Mouse (Mus musculus) heart, adult 11 months (tissue): ENCODE results near the gene Slc8b1.
"Not testable (repeated sequence)": the region's sequence is repeated elsewhere in the genome, so short reads cannot be mapped to it uniquely, and the experiment has no call there.

Source experiments
- DNase-seq: peaks from one replicate; pipeline ENCODE4 v3.0.0; 2022

Slc8b1 gene

DNA sequence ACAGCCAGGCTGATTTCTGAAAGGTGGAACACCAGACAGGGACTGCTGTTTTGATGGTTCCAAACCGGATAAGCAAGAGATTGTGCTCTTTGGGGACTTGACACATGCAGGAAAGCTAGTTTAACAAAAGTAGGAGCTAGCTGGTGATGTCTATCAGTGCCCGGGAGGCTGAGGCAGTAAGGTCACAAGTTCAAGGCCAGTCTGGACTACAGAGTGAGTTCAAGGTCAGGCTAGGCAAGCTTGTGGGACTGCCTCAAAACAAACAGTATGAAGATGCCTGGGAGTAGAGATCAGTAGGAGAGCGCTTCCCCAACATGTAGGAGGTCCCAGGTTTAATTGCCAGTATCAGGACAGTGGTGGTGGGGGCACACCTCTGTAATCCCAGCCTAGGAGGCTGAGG, 13.9 kb upstream of the Slc8b1 start:
- no peak for DNase-seq

DNA sequence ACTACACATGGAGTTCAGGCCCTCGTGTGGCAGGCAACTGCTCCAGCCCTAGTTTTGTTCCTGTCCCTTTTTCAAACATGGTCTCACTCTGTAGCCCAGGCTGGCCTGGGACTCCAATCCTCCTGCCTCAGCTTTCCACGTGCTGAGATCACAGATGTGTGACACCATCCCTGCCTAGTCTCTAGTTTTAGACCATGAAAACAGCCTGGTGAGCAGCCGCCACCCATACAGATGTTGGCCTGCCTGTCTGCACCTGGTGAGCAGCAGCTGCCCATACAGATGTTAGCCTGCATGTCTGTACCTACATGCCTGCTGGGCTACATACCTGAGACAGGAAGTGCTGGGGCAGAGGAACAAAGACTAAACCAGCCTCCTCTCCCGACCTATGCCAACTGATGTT, 11.8 kb upstream of the Slc8b1 start:
- DNase-seq: no peak

DNA sequence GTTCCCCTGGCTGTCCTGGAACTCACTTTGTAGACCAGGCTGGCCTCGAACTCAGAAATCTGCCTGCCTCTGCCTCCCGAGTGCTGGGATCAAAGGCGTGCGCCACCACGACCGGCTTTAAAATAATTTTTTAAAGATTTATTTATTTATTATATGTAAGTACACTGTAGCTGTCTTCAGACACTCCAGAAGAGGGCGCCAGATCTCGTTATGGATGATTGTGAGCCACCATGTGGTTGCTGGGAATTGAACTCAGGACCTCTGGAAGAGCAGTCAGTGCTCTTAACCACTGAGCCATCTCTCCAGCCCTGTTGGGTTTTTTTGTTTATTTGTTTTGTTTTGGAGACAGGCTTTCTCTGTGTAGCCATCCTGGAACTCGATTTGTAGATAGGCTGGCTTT, 10.4 kb upstream of the Slc8b1 start:
- DNase-seq: not testable (repeated sequence)

DNA sequence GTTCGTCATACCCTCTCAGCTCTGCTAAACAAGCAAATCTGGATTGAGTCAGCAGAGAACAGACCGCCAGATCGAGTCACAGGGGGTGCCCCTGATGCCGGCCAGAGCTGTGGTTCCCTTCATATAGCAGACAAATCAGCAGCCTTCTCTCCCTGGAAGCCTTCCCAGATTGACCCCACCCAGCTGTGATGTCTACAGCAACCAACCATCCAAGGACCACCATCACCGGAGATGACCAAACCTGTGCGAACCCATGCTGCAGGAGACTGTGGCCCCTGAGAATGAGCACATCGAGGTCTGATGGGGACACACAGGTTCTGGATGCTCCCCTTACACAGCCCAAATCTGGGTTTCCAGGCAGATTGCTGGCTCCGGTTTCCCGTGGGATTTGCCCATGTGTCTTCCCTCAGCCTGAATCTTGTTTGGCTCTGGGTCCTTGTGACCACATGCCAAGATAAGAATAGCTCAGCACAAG, 8.8 kb upstream of the Slc8b1 start:
- peak; percentile 93 for DNase-seq

DNA sequence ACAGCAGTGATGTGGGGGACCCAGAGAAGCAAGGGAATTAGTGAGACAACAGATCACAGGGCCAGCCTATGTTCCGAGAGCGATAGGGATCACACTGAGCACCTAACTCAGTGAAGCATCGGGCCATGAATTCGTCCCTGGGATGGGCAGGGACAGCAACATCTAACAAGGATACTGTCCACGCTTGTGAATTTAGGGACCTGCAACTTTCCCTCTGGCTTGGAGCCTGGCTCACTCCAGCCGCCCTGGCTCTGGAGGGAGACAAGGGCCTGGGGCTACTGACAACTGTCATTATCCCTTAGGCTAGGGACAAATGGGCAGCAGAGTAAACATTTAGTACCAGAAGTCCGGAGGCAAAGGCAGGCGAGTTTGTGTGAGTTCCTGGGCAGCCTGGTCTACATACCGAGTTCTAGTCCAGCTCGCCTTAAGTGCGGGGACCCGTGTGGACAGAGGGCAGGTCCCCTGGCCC, 8.3 kb upstream of the Slc8b1 start:
- no peak for DNase-seq

DNA sequence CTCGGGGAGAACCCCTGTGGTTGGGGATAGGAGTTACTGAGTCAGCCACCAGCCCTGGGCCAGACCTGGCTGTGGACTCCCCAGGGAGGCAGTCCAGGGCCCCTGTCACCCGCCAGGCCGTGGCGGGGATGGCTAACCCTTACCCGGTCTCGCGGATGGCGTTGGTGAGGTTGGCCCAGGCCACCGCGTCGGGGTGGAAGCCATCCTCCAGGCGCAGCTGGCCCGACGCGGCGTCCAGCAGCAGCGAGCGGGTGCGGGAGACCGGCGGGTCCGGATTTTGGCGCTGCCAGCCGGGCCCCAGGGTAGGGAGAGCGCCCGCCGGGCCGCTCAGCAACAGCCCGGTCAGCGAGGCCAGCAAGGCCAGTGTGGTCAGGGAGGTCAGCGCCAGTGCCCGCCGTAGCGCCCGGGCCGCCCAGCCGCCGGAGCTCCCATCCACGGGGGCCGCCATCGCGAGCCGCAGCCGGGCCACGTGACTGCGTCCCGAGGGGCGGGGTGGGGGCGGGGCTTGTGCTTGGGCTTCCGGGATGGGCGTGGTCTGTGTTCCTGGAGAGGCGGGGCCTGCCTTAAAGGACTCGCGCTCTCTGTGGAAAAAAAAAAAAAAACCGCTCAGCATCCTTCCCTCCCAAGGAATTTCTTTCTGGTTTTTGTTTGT, 7.7 kb upstream of the Slc8b1 start, which contains the start of gene Plbd2:
Gene Plbd2, minus strand, starts transcription at position 482 of the 652 bp plus-strand sequence.
- DNase-seq: peak; percentile 98

GRCm38 (mm10) chr5:120505368-120505767, 5.6 kb upstream of the Slc8b1 start:
- peak; percentile 98 for DNase-seq

GRCm38 (mm10) chr5:120505781-120506180, 5.2 kb upstream of the Slc8b1 start:
- DNase-seq: peak; percentile 92

DNA sequence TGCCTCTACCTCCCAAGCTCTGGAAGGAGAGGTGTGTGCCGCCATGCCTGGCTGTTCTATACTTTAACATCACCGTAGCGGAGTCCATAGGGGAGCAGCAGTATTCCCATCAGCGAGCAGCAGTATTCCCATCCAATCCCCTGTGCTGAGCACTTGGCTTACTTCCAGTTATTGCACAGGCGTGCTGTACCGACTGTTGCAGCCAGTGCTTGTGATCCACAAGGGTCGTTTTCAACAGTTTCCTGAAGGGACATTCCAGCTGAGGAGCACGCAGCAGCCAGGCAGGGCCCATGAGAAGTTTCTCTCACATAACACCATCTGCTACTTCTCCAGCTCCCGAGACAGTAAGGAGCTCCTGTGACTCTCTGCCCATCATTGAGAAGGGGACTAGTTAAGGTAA, 4.5 kb upstream of the Slc8b1 start:
- DNase-seq: peak; percentile 84

DNA sequence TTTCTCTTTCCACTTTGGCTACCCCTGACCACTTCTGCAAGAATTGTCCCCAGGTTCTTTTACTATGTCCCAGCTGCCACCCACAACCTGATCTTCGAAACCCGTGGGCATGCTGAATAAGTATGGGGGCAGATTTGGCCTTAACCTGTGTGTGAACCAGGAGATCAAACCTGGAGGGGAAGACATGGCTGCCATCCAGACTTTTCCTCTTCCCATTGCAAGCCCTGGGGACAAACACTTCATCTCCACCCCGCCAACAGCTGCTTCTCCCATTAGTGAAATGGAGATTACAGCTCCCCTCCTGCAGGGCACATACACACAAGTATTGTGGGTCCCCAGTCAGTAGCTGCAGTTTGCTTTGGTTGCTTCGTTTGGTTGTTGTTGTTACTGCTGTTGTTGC, 3.7 kb upstream of the Slc8b1 start:
- DNase-seq: peak; percentile 95

GRCm38 (mm10) chr5:120511643-120512220, 764 bp downstream of the Slc8b1 start:
- DNase-seq: peak; percentile 97

DNA sequence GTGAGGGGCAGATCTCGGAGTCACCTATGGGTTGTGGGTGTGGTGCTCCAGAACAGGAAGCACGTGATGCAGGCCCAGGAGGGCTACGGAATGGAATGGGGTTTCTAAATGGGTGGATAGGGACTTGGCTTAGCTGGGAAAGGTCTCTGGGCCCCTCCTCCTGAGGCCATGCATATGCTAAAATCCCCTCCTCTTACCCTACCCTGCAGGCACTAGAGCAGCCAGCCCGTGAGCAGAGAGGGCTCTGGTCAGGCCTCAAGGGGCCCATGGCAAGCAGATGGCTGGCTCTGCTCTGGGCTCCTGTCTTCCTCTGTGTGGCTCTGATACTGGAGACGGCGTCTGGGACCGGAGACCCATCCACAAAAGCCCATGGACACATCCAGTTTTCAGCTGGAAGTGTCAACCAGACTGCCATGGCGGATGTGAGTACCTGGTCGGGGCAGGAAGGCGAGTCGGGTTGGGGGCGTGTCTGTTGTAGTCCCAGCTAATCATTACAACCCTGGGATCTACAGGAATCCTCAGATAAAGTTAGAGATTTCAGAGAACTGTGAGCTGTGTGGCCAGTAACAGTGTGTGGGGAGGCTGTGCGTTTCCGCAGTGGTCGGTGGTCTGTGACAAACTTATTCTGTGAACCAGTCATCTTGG, 2.1 kb downstream of the Slc8b1 start:
- peak; percentile 95 for DNase-seq

GRCm38 (mm10) chr5:120514031-120514677, 3.2 kb downstream of the Slc8b1 start:
- no peak for DNase-seq

- DNase-seq: peak; percentile 96
These were observed 3.8 kb downstream of the Slc8b1 start for GRCm38 (mm10) chr5:120514754-120515153.

DNA sequence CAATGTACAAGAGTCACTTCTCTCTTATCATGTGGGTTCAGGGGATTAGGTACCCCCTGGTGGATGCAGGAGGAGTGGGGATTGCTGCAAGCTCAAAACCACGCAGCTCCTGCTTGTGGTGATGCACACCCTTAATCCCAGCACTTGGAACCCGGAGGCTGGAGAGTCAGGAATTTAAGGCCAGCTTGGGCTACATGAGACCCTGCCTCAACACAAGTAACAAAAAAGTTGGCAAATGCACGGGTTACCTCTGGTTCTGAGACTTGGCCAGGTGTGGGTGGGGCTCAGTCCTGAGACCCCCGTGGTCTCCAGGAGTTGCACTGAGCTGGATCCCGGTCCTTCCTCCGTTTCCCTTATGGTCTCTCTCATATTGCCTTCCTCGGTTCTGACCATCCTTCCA, 4.5 kb downstream of the Slc8b1 start:
- peak; percentile 93 for DNase-seq

GRCm38 (mm10) chr5:120516221-120516984, 5.4 kb downstream of the Slc8b1 start:
- DNase-seq: peak; percentile 98

- DNase-seq: peak; percentile 99
These were observed 6.6 kb downstream of the Slc8b1 start for GRCm38 (mm10) chr5:120517552-120517951.

DNA sequence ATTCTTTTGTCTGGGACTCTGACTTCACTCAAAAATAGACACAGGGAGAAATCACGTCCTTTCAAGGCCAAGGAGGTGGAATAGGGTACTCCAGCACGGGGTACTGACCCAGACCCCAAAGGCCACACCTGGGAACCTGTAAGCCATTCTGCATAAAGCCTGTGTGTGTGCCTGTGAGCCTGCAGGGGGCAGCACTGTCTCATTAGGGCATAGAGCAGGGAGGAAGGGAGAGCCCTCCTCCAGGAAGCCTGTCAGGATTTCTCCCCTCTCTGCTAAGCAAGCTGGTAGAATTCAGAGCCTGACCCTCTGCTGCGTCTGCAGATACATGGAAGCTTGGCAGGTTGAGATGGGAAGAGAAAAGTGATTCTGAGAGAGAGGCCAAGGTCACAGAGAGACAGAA, 11.7 kb downstream of the Slc8b1 start:
- no peak for DNase-seq

- no peak for DNase-seq
These were observed 13.8 kb downstream of the Slc8b1 start for GRCm38 (mm10) chr5:120524736-120525135.

- DNase-seq: no peak
These were observed 14.8 kb downstream of the Slc8b1 start for GRCm38 (mm10) chr5:120525737-120526136.

- DNase-seq: no peak
These were observed 15.3 kb downstream of the Slc8b1 start for GRCm38 (mm10) chr5:120526311-120526710.

DNA sequence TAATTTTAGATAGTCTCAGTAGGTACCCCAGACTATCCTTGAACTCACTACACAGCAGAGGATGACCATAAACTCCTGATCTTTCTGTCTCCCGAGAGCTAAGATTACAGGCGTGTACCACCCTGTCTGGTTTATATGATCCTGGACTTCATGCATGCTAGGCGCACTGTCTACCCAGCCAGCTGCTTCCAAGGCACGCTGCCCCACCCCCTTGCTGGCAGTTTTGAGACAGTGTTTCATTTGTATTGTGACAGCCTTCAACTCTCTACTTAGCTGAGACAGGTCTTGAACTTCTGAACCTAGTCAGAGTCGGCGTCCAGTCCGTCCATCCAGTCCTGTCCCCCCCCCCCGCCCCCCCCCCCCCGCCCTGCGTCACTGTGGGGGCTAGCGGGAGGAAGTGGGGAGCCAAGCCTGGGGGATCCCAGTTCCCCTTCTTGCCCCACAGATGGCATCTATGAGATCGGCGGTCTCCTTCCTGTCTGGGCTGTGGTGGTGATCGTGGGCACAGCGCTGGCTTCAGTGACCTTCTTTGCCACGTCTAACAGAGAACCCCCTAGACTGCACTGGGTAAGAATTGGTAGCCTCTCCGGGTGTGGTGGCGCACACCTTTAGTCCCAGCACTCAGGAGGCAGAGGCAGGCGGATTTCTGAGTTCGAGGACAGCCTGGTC, 16.5 kb downstream of the Slc8b1 start:
- peak; percentile 94 for DNase-seq
